Mouse (Mus musculus) heart, postnatal 0 days (tissue): ENCODE results near the gene Slc9a9. TPM values are rescaled to one million over a fixed set of nuclear protein-coding genes. Genes with fewer than 3 reads are reported as not detected.

Experiments
- ATAC-seq: fragments of 200-750 bp; cut with Nextera tagmentation; 2 replicates; pipeline ENCODE4 v1.8.0; 2017; ENCODE audit warnings: low read depth, moderate number of reproducible peaks, moderate library complexity; ENCODE audit not compliant: insufficient read depth
- DNase-seq: peaks from one replicate; pipeline ENCODE4 v3.0.0-alpha.2; 2016; ENCODE audit warnings: low spot score
- H3K27ac ChIP-seq: fragments of 300-500 bp; sonication (generic); 2 replicates; pipeline ENCODE4 v1.5.1; 2014; ENCODE audit warnings: low read depth, mild to moderate bottlenecking
- H3K27me3 ChIP-seq: fragments of 300-500 bp; sonication (generic); 2 replicates; pipeline ENCODE4 v1.6.1; 2014; ENCODE audit warnings: low read length, mixed read lengths; ENCODE audit not compliant: control insufficient read depth, insufficient read depth
- H3K36me3 ChIP-seq: fragments of 300-500 bp; sonication (generic); replicated peaks from 2 replicates; pipeline ENCODE4 v1.6.1; 2014; ENCODE audit warnings: low read length, mixed read lengths; ENCODE audit not compliant: control insufficient read depth, insufficient read depth
- H3K4me1 ChIP-seq: fragments of 300-500 bp; sonication (generic); 2 replicates; pipeline ENCODE4 v1.6.1; 2014; ENCODE audit warnings: antibody characterized with exemption; ENCODE audit not compliant: control insufficient read depth, insufficient read depth
- H3K4me2 ChIP-seq: fragments of 300-500 bp; sonication (generic); 2 replicates; pipeline ENCODE4 v1.6.1; 2014; ENCODE audit warnings: low read depth, mild to moderate bottlenecking, low read length, moderate library complexity
- H3K4me3 ChIP-seq: fragments of 300-500 bp; sonication (generic); 2 replicates; pipeline ENCODE4 v1.5.1; 2014; ENCODE audit warnings: low read depth, low read length
- H3K9ac ChIP-seq: fragments of 300-500 bp; sonication (generic); replicated peaks from 2 replicates; pipeline ENCODE4 v1.6.1; 2014; ENCODE audit warnings: low read depth, low read length, mixed read lengths
- H3K9me3 ChIP-seq: fragments of 300-500 bp; sonication (generic); replicated peaks from 2 replicates; pipeline ENCODE4 v1.6.1; 2016; ENCODE audit warnings: low read length; ENCODE audit not compliant: control insufficient read depth
- CTCF ChIP-seq: IDR thresholded peaks from 2 replicates; pipeline ENCODE4 v1.5.1; 2016; ENCODE audit warnings: antibody characterized with exemption, control low read depth, low read depth
- EP300 ChIP-seq: IDR thresholded peaks from 2 replicates; pipeline ENCODE4 v1.6.1; 2016; ENCODE audit warnings: antibody characterized with exemption, low read depth
- WGBS: fragments of 180-500 bp; shearing (Covaris S2); extraction: QIAGEN DNeasy Blood & Tissue Kit; methylation state at CpG from one replicate; pipeline ENCODE4 v1.1.7; 2014; 5-methylcytosine and 5-hydroxymethylcytosine counted together
- polyA plus RNA-seq: library from polyadenylated mRNA; unstranded; fragments of >200 nt; fragmentation: Nextera tagmentation; extraction: Ambion mirVana; gene quantifications from 2 replicates; pipeline ENCODE4 v1.2.1, GENCODE M21; 2015
- total RNA-seq: library from RNA; depleted of rRNA; stranded (reverse); fragments of >200 nt; gene quantifications from 2 replicates; pipeline ENCODE4 v1.2.3, GENCODE M21; 2014; ENCODE audit warnings: low replicate concordance

The Slc9a9 gene
- total and polyA plus RNA-seq, 2 experiments from 2014 or later, result 1.9 to 7.1 TPM

GRCm38 (mm10) chr9:95060702-95061101 lies 391.0 kb downstream of the Slc9a9 start:
- no peaks in the 10 kb centered on the region for H3K9me3 ChIP-seq
- no peaks in the 10 kb centered on the region for H3K27me3 ChIP-seq
- ATAC-seq (no peak), DNase-seq (no peak)
- H3K36me3 ChIP-seq, result no peaks in the 10 kb centered on the region
- no peak overlapping the region for H3K9ac ChIP-seq
- H3K4me3 ChIP-seq, result no peak overlapping the region
- no peak overlapping the region for H3K4me2 ChIP-seq
- H3K4me1 ChIP-seq, result no peaks in the 10 kb centered on the region
- H3K27ac ChIP-seq, result no peak overlapping the region
- WGBS, result 89% methylated on average over 4 of the region's 4 CpGs
- no peak for TF ChIP-seq CTCF
- no peak for TF ChIP-seq EP300

- TF ChIP-seq CTCF (no peak), EP300 (no peak)
- Histone ChIP-seq H3K27me3 (no peaks in the 10 kb centered on the region), H3K27ac (no peak overlapping the region), H3K9ac (no peak overlapping the region), H3K36me3 (no peaks in the 10 kb centered on the region), H3K9me3 (peaks cover 3% of the 10 kb centered on the region; the same call in 1 of the 2 replicates), H3K4me3 (no peak overlapping the region), H3K4me2 (no peak overlapping the region), H3K4me1 (no peaks in the 10 kb centered on the region; the same call in 1 of the 2 replicates)
- ATAC-seq, result no peak
- WGBS, result 58% methylated on average over 2 of the region's 3 CpGs
- DNase-seq, result no peak
Observed at GRCm38 (mm10) chr9:95067037-95067436, 397.3 kb downstream of the Slc9a9 start.

GRCm38 (mm10) chr9:95068466-95068865 lies 398.8 kb downstream of the Slc9a9 start:
- no peaks in the 10 kb centered on the region; the same call in 1 of the 2 replicates for H3K4me1 ChIP-seq
- H3K9me3 ChIP-seq, result peaks cover 3% of the 10 kb centered on the region; the same call in 1 of the 2 replicates
- WGBS, result 80% methylated on average over 2 of the region's 2 CpGs
- ATAC-seq, result no peak
- no peak overlapping the region for H3K9ac ChIP-seq
- no peaks in the 10 kb centered on the region for H3K27me3 ChIP-seq
- no peak for DNase-seq
- no peak overlapping the region for H3K4me3 ChIP-seq
- H3K36me3 ChIP-seq, result no peaks in the 10 kb centered on the region
- TF ChIP-seq EP300, result no peak
- TF ChIP-seq CTCF, result no peak
- no peak overlapping the region for H3K4me2 ChIP-seq
- H3K27ac ChIP-seq, result no peak overlapping the region

GRCm38 (mm10) chr9:95070832-95071519 lies 401.3 kb downstream of the Slc9a9 start:
- H3K27ac ChIP-seq, result no peak overlapping the region
- no peaks in the 10 kb centered on the region for H3K36me3 ChIP-seq
- H3K27me3 ChIP-seq, result no peaks in the 10 kb centered on the region
- WGBS, result 74% methylated on average over 13 of the region's 13 CpGs
- no peak overlapping the region for H3K9ac ChIP-seq
- no peak for DNase-seq
- no peaks in the 10 kb centered on the region; the same call in 1 of the 2 replicates for H3K4me1 ChIP-seq
- TF ChIP-seq EP300 (no peak), CTCF (no peak)
- no peak for ATAC-seq
- no peak overlapping the region for H3K4me2 ChIP-seq
- H3K4me3 ChIP-seq, result no peak overlapping the region
- peaks cover 3% of the 10 kb centered on the region; the same call in 1 of the 2 replicates for H3K9me3 ChIP-seq

- Histone ChIP-seq H3K4me1 (no peaks in the 10 kb centered on the region; the same call in 1 of the 2 replicates), H3K4me2 (no peak overlapping the region), H3K9me3 (peaks cover 3% of the 10 kb centered on the region; the same call in 1 of the 2 replicates), H3K4me3 (no peak overlapping the region), H3K9ac (no peak overlapping the region), H3K36me3 (no peaks in the 10 kb centered on the region), H3K27ac (peak overlapping the region; percentile 53; the same call in 1 of the 2 replicates), H3K27me3 (no peaks in the 10 kb centered on the region)
- 55% methylated on average over 14 of the region's 14 CpGs for WGBS
- DNase-seq (peak; percentile 43), ATAC-seq (peak; percentile 77)
- TF ChIP-seq EP300, result no peak
- TF ChIP-seq CTCF, result no peak
Observed at GRCm38 (mm10) chr9:95072450-95072955, 402.8 kb downstream of the Slc9a9 start.
